Mouse (Mus musculus): Measurements from ENCODE around the gene Gm38392. TPM values are rescaled to one million over a fixed set of nuclear protein-coding genes. Genes with fewer than 3 reads are reported as not detected.

Gene Gm38392
- polyA plus RNA-seq, 1 experiment from 2014 or later: not detected

DNA sequence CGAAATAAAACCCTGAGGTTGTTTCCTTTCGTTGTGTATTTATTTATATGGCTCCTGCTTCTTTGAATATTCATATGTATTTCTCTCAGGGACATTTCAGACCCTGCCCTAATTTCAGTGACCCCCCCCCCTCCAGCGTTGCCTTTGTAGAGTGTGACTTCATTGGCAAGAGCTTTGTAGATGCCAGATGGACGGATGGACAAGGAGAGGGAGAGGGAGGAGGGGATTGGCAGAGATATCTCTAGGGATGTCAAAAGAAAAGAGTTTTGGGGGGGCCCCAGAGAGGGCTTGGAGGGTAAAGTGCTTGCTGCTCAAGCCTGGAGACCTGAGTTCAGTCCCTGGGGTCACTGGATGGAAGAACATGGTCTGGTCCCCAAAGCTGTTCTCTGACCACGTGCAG is 83.6 kb downstream of the Gm38392 start:
- H3K4me1 ChIP-seq (ENCODE audit: control insufficient read depth, insufficient read depth, low read depth, low read length): peaks cover 55% of the 10 kb centered on the region
- WGBS: 6% methylated on average over 5 of the region's 5 CpGs
- H3K9ac ChIP-seq (ENCODE audit: low read depth, low read length): 0 out of 2 replicates have a peak overlapping the region, but pooled peaks have one; percentile 22
- no peak overlapping the region for H3K4me3 ChIP-seq (ENCODE audit: low read length)
- ATAC-seq: no peak
- no peaks in the 10 kb centered on the region; the same call in none of the 2 replicates for H3K27me3 ChIP-seq (replicated peaks; ENCODE audit: control insufficient read depth, insufficient read depth, low read length)
- no peaks in the 10 kb centered on the region for H3K36me3 ChIP-seq (ENCODE audit: control insufficient read depth, insufficient read depth, low read length)
- H3K4me2 ChIP-seq (ENCODE audit: low read length): peak overlapping the region; percentile 90
- H3K27ac ChIP-seq (ENCODE audit: low read depth, low read length): peak overlapping the region; percentile 96
- H3K9me3 ChIP-seq (ENCODE audit: control insufficient read depth, low read length): no peaks in the 10 kb centered on the region

DNA sequence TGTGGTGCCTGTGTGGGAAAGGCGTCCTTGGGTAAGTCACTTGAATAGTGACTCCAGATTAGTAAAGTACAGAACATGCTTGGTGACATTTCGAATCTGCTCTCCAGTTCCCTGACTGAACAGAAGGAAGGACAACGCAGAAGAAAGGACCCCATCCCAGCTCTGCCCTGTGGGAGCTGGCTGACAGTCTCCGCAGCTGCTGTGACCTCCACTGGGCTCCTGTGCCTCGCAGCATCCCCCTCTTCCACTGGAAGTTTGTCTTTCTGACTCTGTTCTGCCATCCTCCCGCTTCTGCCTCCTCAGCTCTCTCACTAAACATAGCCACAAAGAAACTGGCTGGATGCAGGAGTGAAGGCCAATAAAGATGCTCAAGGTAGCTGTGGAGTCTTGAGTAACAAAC is 84.0 kb downstream of the Gm38392 start:
- peak overlapping the region; percentile 90 for H3K4me2 ChIP-seq (ENCODE audit: low read length)
- peak overlapping the region; percentile 53; the same call in 1 of the 2 replicates for H3K9ac ChIP-seq (ENCODE audit: low read depth, low read length)
- peaks cover 57% of the 10 kb centered on the region for H3K4me1 ChIP-seq (ENCODE audit: control insufficient read depth, insufficient read depth, low read depth, low read length)
- WGBS: 14% methylated on average over 6 of the region's 6 CpGs
- no peaks in the 10 kb centered on the region for H3K36me3 ChIP-seq (ENCODE audit: control insufficient read depth, insufficient read depth, low read length)
- no peaks in the 10 kb centered on the region; the same call in none of the 2 replicates for H3K27me3 ChIP-seq (replicated peaks; ENCODE audit: control insufficient read depth, insufficient read depth, low read length)
- no peak for ATAC-seq
- no peak overlapping the region for H3K4me3 ChIP-seq (ENCODE audit: low read length)
- no peaks in the 10 kb centered on the region for H3K9me3 ChIP-seq (ENCODE audit: control insufficient read depth, low read length)
- peak overlapping the region; percentile 96 for H3K27ac ChIP-seq (ENCODE audit: low read depth, low read length)

DNA sequence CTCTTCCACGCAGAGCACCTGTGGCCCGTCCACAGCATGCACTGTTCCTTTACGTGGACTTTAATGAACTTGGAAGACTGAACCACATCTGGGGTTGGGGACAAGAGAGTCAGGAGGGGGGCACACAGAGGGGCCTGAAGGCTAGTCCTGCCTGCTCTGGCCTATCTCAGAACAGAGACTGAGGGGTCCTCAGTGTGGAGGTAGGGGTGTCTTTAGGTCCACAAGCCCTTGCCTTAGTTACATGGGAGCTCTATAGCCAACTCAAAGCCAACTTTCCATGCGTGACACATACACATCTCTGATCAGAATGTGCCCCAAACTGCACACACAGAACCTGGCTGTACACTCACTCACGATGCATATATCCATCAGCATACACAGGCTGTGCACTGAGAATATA is 85.4 kb downstream of the Gm38392 start:
- peak overlapping the region; percentile 96 for H3K27ac ChIP-seq (ENCODE audit: low read depth, low read length)
- ATAC-seq: no peak
- H3K4me2 ChIP-seq (ENCODE audit: low read length): peak overlapping the region; percentile 90
- peaks cover 57% of the 10 kb centered on the region for H3K4me1 ChIP-seq (ENCODE audit: control insufficient read depth, insufficient read depth, low read depth, low read length)
- no peaks in the 10 kb centered on the region for H3K9me3 ChIP-seq (ENCODE audit: control insufficient read depth, low read length)
- H3K9ac ChIP-seq (ENCODE audit: low read depth, low read length): peak overlapping the region; percentile 86
- H3K36me3 ChIP-seq (ENCODE audit: control insufficient read depth, insufficient read depth, low read length): no peaks in the 10 kb centered on the region
- peak overlapping the region; percentile 50 for H3K4me3 ChIP-seq (ENCODE audit: low read length)
- WGBS: 28% methylated on average over 5 of the region's 5 CpGs
- no peaks in the 10 kb centered on the region; the same call in none of the 2 replicates for H3K27me3 ChIP-seq (replicated peaks; ENCODE audit: control insufficient read depth, insufficient read depth, low read length)

DNA sequence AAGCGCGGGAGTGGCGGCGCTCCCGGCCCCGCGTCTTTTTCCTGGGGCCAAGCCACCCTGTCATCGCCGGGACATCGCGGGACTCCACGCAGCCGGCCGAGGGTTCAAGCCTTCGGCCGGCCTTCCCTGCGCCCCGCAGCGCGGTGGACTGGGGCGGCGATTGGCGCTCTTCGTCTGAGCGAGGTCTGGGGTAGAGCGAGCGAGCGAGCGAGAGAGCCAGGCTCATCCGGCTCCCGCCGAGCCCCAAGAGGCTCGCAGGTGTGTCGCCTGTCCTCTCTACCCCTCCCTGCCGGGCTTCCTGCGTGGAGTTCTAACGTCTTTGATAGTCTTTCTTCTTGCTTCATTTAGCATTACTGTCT is 86.1 kb downstream of the Gm38392 start:
- peak overlapping the region; percentile 50 for H3K4me3 ChIP-seq (ENCODE audit: low read length)

DNA sequence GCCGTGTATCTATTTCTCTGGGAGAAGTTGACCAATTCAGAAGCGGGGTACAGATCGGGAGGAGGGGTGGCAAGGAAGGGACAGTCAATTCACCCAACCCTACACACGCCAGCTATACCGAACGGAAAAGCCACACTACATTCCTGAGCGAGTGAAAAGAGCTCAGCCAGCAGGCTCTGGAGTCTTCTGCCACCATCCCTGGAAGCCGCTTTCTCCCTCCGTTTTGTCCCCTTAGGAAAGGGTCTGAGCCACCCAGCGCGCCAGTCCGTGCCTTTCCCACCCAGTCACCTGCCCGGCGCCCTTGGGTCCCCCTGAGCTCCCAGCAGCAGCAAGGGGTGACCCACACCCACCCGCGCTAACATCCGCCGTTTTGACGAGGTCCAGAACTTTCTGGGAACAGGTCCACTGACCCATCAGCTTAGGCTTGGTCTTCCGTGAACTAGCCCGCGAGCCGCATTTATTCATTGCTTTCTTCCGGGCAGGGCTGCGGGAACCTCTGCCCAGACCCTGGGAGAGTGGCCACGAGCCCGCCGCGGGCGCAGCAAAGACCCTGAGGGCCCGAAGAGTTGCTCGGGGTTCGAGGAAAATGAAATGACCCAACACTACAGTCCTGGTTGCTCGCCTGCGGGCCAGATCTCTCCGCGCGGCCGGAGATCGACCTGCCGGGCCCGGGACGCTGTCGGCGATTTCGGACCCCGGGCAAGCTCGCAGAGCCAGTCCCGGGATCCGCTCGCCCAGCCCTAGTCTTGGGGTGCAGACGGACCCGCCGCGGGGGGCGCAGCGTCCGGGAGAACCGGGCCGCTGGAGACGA is 86.6 kb downstream of the Gm38392 start:
- Histone ChIP-seq H3K36me3 (ENCODE audit: control insufficient read depth, insufficient read depth, low read length) (no peaks in the 10 kb centered on the region), H3K4me2 (ENCODE audit: low read length) (peak overlapping the region; percentile 90), H3K27me3 (replicated peaks; ENCODE audit: control insufficient read depth, insufficient read depth, low read length) (no peaks in the 10 kb centered on the region; the same call in none of the 2 replicates), H3K27ac (ENCODE audit: low read depth, low read length) (peak overlapping the region; percentile 96), H3K4me1 (ENCODE audit: control insufficient read depth, insufficient read depth, low read depth, low read length) (peaks cover 45% of the 10 kb centered on the region), H3K9me3 (ENCODE audit: control insufficient read depth, low read length) (no peaks in the 10 kb centered on the region), H3K4me3 (ENCODE audit: low read length) (peak overlapping the region; percentile 50), H3K9ac (ENCODE audit: low read depth, low read length) (peak overlapping the region; percentile 86)
- WGBS: under 1% methylated on average over 60 of the region's 61 CpGs
- ATAC-seq: 0 out of 2 replicates have a peak, but pooled peaks have one; percentile 12

More for the DNA sequence above, 86.1 kb downstream of the Gm38392 start:
- no peaks in the 10 kb centered on the region; the same call in none of the 2 replicates for H3K27me3 ChIP-seq (replicated peaks; ENCODE audit: control insufficient read depth, insufficient read depth, low read length)
- peak overlapping the region; percentile 96 for H3K27ac ChIP-seq (ENCODE audit: low read depth, low read length)
- peak overlapping the region; percentile 90 for H3K4me2 ChIP-seq (ENCODE audit: low read length)
- 0% methylated on average over 36 of the region's 37 CpGs for WGBS
- H3K9me3 ChIP-seq (ENCODE audit: control insufficient read depth, low read length): no peaks in the 10 kb centered on the region
- H3K9ac ChIP-seq (ENCODE audit: low read depth, low read length): peak overlapping the region; percentile 86
- no peaks in the 10 kb centered on the region for H3K36me3 ChIP-seq (ENCODE audit: control insufficient read depth, insufficient read depth, low read length)
- peaks cover 50% of the 10 kb centered on the region for H3K4me1 ChIP-seq (ENCODE audit: control insufficient read depth, insufficient read depth, low read depth, low read length)
- ATAC-seq: no peak

DNA sequence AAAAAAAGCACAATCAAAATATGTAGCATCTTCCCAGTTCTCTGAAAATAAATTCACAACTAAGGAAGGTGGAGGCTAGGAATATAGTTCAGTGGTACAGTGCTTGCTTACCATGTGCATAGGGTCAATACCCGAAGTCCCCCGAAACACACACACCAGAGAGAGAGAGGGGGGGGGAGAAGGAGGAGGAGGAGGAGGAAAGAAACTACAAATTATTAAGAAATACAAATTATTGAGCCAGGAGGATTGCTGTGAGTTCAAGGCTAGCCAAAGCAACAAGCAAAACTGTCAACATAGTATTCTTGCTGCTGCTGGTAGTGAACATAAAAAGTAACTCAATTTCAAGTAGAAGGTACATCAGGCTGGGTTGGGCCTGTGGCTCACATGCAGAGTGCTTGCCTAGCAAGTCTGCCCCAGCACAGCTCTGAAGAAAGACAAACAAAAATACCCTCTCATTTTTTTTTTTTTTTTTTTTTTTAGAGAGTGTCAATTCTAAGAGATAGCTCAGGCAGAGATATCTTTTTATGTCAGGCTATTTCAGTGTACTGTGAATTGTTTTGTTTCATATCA is 87.4 kb downstream of the Gm38392 start:
- ATAC-seq: no peak
- WGBS: 29% methylated on average over 2 of the region's 2 CpGs
- Histone ChIP-seq H3K9ac (ENCODE audit: low read depth, low read length) (peak overlapping the region; percentile 86), H3K4me3 (ENCODE audit: low read length) (no peak overlapping the region), H3K27ac (ENCODE audit: low read depth, low read length) (peak overlapping the region; percentile 96; the same call in 1 of the 2 replicates), H3K36me3 (ENCODE audit: control insufficient read depth, insufficient read depth, low read length) (no peaks in the 10 kb centered on the region), H3K4me2 (ENCODE audit: low read length) (peak overlapping the region; percentile 90; the same call in 1 of the 2 replicates), H3K4me1 (ENCODE audit: control insufficient read depth, insufficient read depth, low read depth, low read length) (peaks cover 38% of the 10 kb centered on the region), H3K9me3 (ENCODE audit: control insufficient read depth, low read length) (no peaks in the 10 kb centered on the region), H3K27me3 (replicated peaks; ENCODE audit: control insufficient read depth, insufficient read depth, low read length) (no peaks in the 10 kb centered on the region; the same call in 1 of the 2 replicates)

DNA sequence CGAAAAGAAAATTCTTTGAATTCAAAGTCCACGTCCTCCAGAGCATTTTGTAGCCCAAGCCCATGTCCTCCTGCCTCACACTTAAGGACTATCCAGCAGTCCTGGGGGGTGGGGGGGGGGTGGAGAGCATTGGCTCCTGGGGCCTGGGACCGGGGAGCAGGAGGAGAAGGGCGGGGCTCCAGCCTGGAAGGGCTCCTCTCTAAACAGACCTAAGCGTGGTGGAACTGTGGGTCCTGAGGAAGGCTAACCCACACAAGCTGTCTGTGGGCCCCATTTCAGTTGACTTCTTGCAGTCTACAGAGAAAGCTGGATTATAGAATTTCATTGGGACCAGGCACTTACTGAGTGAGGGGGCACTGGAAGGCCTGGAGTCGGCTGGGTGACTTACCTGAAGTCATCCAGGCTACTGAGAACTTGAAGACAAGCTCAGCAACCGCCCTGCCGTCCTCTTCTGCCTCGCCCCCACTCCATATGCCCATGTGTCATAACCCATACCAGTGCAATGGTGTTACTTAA is 88.4 kb downstream of the Gm38392 start:
- Histone ChIP-seq H3K4me1 (ENCODE audit: control insufficient read depth, insufficient read depth, low read depth, low read length) (peaks cover 27% of the 10 kb centered on the region), H3K4me2 (ENCODE audit: low read length) (peak overlapping the region; percentile 26), H3K27ac (ENCODE audit: low read depth, low read length) (peak overlapping the region; percentile 56), H3K9me3 (ENCODE audit: control insufficient read depth, low read length) (no peaks in the 10 kb centered on the region), H3K27me3 (replicated peaks; ENCODE audit: control insufficient read depth, insufficient read depth, low read length) (no peaks in the 10 kb centered on the region; the same call in 1 of the 2 replicates), H3K36me3 (ENCODE audit: control insufficient read depth, insufficient read depth, low read length) (no peaks in the 10 kb centered on the region), H3K9ac (ENCODE audit: low read depth, low read length) (peak overlapping the region; percentile 41), H3K4me3 (ENCODE audit: low read length) (no peak overlapping the region)
- 12% methylated on average over 9 of the region's 9 CpGs for WGBS
- ATAC-seq: peak; percentile 47; the same call in 1 of the 2 replicates

DNA sequence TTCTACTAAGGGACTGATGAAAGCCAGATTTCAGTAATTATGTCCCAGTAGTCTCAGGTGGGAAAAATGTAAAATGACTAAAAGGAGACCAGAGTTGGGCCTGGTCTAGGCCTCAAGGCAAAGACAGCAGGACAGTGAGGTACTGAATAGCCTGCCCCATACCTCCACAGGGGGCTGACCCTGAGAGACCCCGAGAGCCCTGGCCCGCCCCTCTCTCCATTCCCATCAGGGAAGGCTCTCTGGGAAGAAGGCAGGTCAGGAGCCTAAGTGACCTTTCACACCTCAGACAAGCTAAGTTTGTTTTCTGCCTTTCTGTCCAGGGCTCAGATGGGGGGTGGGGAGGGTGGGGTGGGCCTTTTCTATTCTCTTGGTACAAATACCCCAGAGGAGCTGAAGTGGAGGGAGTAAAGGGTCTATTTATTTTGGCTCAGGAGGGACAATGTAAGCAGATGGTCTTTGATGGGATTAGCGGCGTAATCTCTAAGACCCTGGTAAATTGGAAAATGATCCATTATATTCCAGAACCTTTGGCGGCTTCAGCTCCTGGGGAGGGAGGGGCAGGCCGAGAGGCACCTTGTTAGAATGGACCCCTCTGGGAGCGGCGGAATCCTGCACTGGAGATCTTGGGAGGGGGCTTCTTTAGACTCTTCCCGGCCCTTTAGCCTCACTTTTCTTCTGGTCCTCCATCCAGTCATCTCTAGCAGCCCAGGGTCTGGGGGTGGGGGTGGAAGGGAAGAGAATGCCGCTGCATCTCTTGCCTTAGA is 89.1 kb downstream of the Gm38392 start:
- peak overlapping the region; percentile 26; the same call in 1 of the 2 replicates for H3K4me2 ChIP-seq (ENCODE audit: low read length)
- 0 out of 2 replicates have a peak, but pooled peaks have one; percentile 7 for ATAC-seq
- H3K27ac ChIP-seq (ENCODE audit: low read depth, low read length): peak overlapping the region; percentile 56
- no peak overlapping the region for H3K4me3 ChIP-seq (ENCODE audit: low read length)
- H3K9me3 ChIP-seq (ENCODE audit: control insufficient read depth, low read length): no peaks in the 10 kb centered on the region
- WGBS: 13% methylated on average over 10 of the region's 10 CpGs
- H3K4me1 ChIP-seq (ENCODE audit: control insufficient read depth, insufficient read depth, low read depth, low read length): peaks cover 22% of the 10 kb centered on the region
- H3K27me3 ChIP-seq (replicated peaks; ENCODE audit: control insufficient read depth, insufficient read depth, low read length): no peaks in the 10 kb centered on the region
- peak overlapping the region; percentile 41 for H3K9ac ChIP-seq (ENCODE audit: low read depth, low read length)
- H3K36me3 ChIP-seq (ENCODE audit: control insufficient read depth, insufficient read depth, low read length): no peaks in the 10 kb centered on the region
